Mouse (Mus musculus): ENCODE measurements at regions not wholly inside any gene's neighbourhood (a gene's known extent, or its start where the extent isn't known, plus 50 kb on each side); places are given as distances from the start of the nearest gene placed in this dataset.

DNA sequence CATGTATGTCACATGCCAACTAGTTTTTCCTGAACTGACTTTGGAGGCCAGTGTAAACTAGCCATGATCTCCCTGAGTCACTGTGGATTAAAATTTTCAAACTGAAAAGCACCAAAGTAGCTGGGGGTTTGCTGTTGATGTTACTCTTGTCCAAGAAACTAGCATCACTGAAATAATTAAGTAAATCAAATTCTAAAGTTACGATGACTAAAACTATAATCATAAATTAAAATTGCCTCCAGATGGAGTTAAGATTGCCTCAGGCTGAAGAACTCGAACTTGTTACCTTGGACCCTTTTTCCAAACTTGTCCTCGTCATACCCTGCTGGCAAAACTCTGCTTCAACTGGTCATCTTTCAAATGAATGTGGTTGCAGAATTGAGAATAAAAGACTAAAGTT lies 93.7 kb upstream of the Ptgfr start:
- DNase-seq, result no peak

DNA sequence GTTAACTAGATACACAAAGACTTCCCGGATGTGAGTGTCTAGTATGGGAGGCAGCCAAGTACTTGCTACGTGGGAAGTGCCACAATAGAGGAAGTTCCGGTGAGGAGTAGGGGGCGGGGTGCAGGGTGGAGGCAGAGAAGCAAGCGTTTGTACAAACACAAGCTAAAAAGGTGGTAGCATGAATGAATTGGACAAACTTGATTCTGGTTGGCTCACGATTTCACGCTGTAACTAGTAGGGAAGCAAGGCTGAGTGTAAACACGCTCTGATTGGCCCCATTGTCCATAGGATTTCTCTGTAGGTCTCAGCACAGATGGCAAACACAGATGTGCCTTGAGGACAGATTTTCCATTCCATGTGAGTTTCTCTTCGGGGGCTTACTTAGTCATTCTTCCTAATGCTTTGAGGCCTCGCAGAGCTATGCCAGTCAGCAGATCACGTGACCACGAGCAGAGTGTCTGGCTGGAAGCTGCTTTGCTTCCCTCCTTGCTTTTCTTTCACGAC lies 76.6 kb upstream of the Ptgfr start:
- peak; percentile 16 for DNase-seq

DNA sequence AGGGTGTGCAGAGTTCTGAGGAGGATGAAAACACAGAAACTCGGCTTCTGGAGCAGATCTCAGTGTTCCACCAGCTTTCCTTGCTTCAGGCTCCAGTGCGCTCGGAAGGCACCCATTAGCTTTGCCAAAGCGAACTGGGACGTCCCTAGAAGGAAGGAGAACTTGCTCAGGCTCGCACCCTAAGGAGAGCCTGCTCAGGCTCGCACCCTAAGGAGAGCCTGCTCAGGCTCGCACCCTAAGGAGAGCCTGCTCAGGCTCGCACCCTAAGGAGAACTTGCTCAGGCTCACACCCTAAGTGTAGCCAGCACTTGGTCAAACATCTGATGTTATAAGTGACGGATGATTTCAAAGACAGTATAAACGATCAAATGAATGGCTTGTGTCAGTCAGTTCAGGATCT lies 74.9 kb upstream of the Ptgfr start:
- DNase-seq, result peak; percentile 18

DNA sequence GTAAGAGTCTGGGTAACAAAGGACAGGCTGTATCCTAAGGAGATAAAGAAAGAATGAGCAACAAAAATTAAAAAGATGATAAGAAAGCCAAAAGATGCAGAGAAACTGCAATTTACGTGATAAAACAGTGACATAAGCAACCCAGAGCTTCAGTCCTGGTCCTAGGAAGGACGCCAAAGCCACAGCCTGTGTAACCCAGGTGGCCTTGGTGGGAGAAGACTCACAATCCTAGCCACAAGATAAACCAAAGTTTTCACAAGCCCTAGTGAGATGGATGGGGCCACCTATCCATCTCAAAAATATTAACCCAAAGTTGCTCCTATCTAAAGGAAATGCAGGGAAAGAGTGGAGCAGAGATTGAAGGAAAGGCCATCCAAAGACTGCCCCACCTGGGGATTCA lies 73.4 kb upstream of the Ptgfr start:
- DNase-seq, result no peak

GRCm38 (mm10) chr3:151909344-151909743 lies 71.9 kb upstream of the Ptgfr start:
- DNase-seq, result no peak

DNA sequence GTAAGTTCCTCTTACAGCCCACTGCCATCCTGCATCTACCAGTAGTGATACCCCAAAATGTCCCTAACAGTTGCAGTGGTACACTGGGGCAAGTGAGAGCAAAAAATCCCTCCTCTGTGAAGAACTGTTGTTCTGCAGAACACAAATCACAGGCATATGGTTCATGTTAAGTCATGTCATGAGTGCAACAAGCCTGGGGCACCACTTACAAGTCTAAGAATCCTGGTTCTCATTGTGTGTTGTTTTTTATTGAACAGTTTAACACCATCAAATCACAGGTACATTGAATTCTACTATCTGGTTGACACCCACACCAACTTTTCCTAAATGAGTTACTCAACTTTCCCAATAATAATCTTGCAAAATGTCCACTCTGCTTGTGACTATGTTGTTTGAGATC lies 71.5 kb upstream of the Ptgfr start:
- DNase-seq, result no peak

- DNase-seq, result no peak
These were observed 68.3 kb upstream of the Ptgfr start for GRCm38 (mm10) chr3:151905775-151906174.

- no peak for DNase-seq
These were observed 65.7 kb upstream of the Ptgfr start for GRCm38 (mm10) chr3:151903169-151903568.

- no peak for DNase-seq
These were observed 64.9 kb upstream of the Ptgfr start for GRCm38 (mm10) chr3:151902216-151902827.

- DNase-seq, result no peak
These were observed 62.2 kb upstream of the Ptgfr start for GRCm38 (mm10) chr3:151899676-151900075.

DNA sequence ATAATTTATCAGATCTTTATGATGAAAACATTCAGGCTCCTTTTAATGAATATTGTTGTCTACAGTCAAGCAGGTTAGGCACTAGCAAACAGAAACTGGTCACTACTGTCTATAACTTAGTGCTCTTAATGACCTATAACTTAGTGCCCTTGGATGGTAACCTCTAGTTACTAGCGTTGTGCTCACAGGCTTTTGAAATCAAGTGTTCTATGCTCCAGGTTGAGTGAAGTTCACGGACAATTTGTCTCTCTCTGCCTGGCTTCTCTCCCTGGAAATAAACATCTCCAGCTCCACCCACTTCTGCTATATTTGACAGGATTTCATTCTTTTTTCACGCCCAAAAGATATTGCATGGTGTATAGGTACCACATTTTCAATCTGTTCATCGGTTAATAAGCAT lies 61.7 kb upstream of the Ptgfr start:
- DNase-seq, result no peak

DNA sequence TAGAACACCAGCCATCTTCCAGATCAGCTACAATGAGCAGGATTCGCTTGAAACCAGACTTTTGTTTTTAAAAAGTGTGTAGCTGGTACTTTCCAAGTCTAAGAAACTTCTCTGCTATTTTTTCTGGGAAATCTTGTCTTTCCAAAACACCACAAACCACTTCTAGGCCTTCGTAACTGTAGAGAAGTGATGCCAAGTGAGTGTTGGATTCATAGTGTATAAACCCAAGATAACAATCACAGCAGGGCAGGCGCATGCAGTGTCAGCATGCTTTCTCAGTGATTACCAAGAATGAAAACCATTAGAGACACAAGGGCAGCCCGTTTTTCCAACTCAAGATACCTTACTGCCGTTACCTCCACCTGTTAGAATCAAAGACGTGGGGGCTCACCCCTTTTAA lies 58.9 kb upstream of the Ptgfr start:
- DNase-seq, result no peak

DNA sequence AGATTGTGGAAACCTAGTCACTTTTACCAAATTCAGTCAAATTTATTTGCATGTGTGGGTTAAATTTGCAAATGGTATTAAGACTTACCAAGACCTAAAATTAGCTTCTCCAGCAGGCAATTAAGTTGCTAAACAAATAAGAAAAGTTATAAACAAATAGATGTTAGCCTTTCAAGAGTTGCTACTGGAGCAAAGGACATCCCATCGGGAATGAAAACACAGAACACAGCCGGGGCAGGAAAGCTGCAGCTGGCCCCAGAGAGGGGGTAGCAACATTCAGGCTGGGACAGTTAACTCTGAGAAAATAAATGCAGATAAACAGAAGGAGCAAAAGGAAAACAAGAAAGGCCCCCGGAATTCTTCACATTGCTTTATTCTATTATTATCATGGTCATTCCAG lies 57.3 kb upstream of the Ptgfr start:
- DNase-seq, result no peak

DNA sequence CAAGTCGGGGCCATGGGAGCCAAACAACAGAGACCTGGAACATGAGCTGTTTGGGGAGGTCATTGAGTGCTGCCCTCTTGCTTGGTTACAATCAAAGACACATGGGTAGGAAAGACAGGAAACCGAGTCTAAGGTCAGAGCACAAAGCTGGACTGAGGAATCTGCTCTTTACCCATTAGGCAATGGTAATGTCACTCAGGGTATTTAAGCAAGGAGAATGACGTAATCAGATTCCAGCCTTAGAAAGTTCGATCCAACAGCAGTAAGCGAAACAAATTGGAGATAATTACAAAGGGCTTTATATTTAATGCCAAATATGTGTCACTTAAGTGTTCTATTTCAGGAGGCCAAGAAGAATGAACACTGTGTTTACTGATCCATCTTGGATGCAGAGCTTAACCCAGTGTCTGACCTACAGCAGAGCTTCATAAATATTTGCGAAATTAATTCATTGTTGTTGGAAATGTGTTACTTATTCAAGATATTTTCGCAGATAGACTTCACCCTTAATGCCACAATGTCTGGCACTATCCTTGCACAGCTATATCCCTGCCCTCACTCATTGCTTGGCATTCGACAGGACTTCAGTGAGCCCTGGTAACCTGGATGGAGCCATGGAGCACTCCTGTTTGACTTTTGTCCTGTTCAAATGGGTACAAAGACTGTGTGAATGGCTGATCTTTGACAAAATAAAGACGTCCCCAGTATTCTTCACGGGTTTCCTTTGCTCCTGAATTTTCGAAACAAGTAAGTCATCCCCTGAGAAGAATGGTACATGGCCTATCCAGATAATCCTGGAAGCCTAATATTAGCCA lies 56.2 kb upstream of the Ptgfr start:
- DNase-seq, result no peak

DNA sequence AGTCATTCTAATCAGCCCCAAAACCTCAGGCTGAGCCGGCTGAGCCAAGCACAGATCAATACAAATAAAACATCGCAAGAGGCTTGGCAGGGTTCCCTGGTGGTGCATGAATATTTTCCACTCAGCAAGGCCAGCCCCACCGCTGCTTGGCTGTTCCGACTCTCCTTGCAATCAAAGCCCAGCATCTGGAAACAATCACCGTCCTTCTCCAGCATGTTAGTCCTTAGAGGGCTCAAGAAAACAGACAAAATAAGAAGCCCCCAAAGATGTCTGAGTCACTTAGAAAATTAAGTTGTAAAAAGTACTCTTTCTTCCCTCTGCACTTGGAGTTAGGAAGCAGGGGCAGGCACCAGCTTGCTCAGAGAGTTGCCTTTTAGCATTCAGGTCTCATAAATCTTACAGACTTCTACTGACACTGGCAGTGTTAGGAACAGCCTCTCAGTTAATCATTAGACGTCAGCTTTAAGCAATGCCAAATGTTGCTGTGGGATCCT lies 54.4 kb upstream of the Ptgfr start:
- DNase-seq, result peak; percentile 70

- no peak for DNase-seq
These were observed 53.9 kb upstream of the Ptgfr start for GRCm38 (mm10) chr3:151891336-151891735.

DNA sequence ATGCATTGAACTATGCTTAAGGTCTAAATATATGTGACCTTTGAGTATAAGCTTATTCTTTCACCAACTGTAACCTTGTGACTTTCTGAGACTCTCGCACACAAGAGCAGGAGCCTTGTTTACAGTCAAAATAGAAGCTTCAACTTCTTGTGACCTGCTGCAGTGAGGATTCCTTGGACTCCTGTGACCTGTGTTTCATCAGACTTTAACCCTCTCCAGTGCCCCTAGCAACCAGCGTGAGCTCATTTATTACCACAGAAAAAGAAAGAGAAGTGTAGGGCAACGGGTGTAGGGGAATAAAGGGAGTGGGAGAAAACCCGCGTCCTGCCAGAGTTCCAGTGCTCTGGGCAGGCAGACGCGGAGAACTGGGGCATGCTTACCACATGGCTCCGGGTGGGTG lies 52.3 kb upstream of the Ptgfr start:
- DNase-seq, result no peak

Measured in kidney, adult 18-20 months (tissue).